Mouse (Mus musculus): ENCODE results near the gene H2afy2.

Gene H2afy2

DNA sequence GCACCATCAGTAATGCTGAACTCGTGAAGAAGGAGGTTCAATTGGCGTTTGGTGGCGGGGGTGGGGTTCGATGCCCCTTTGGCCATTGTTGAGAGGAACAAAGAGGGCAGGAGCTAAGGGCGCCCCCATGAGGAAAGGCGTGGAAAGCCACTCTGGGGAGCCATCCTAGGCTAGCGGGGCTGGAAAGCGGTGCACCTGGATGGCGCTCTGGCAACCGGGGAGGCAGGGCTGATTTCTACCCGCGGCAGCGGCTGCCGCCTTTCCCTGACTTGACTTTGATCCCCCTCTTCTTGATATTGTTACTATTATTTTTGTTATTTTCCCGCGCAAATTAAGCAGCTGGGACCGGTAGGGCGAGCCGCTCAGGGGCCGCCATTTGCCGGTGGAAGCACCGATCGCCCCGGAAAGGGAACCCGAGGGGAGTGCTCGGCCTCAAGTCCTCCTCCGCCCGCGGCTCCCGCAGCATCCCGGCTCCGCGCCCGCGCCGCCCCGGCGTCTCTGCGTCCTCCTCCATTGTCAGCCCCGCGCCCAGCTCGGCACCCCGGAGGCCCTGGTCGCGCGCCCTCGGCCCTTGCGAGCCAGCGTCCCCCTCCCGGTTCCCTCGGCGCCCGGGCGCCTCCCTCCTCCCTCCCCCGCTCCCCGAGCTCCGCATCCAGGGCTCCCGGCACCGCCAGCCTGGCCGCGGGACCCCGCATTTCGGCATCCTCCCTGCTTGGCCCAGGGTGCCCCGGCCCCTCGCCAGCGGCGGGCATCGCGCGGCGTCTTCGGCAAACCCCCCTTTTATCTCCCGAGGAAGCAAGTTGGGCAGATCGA is 942 bp downstream of the H2afy2 start:
- DNase-seq, result peak; percentile 56

DNA sequence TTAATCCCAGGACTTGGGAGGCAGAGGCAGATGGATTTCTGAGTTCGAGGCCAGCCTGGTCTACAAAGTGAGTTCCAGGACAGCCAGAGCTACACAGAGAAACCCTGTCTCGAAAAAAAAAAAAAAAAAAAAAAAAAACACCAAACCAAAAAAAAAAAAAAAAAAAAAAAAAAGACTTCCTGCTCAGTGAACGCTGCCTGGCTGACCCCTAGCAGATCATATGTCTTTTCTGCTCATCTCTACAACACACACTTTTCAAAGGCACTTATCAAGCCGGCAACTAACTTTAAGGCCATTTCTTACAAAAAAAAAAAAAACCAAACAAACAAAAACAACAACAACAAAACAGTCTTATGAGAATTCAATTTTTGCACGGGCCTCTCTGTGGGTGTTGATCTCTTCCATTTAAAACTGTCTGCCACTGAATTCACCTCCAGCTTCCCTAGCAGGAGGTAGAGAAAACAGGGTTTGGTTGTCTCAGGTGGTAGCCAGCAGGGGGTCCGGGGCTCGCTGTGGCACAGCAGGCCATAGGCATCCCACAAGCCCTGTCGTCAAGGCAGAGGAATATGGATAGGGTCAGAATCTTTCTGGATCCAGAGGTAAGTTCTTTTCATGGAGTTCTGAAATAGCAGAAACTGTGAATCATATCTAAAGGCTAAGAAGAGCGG is 2.4 kb downstream of the H2afy2 start:
- no peak for DNase-seq

DNA sequence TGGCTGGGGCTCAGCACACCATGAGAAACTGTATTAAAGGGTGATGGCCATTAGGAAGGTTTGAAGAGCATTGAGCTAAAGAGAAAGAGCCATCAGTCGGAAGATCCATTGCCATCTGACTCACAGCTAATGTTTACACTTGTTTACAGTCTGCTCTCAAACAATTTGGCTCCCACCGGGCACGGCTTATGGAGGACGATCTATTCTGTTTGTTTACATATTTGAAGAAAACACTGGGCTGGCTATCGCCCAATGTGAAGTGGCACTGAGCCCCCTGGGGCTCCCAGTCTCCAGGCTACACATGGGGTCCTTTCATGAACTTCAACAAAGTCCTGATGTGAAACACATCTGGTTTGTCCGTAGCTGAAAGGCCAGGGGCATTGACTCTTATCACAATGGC is 17.1 kb downstream of the H2afy2 start:
- no peak for DNase-seq

DNA sequence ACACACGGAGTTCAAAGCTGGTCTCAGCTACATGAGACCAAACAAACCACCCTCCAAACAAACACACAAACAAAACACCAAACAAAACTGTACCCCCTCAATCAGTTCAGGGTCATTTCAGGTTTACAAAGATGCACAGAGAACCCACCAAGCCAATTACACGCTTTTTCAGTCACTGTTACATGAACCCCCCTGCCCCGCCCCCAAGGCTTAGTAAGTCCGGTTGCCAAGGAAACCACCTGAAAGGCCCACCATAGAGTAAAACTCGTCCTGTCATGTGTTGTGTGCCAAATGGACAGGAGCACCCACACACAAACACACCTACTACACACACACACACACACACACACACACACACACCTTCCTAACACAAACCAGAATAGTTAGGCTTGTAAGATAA is 18.4 kb downstream of the H2afy2 start:
- no peak for DNase-seq

- DNase-seq, result no peak
Measured at GRCm38 (mm10) chr10:61764689-61765088, 19.3 kb downstream of the H2afy2 start.

- no peak for DNase-seq
Measured at GRCm38 (mm10) chr10:61759869-61760268, 24.1 kb downstream of the H2afy2 start.

GRCm38 (mm10) chr10:61758904-61759303 is 25.0 kb downstream of the H2afy2 start:
- no peak for DNase-seq

GRCm38 (mm10) chr10:61757022-61757421 is 26.9 kb downstream of the H2afy2 start:
- peak; percentile 47 for DNase-seq

DNA sequence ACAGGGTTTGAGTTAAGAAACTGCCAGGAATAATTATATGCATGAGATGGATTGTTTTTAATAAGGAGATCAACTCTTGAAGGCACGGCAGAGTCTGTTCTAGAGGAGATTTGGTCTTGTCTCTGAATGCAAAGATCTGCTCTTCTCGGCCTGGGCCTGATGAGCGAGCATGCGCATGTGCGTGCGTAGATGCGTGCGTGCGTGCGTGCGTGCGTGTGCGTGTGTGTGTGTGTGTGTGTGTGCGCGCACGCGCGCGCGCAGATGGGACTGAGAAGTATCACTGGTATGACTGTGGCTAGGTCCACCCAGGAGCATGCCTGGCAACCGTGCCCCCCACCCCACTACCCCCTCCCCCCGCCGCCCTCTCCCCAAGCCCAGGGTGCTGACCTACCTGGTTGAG is 30.9 kb downstream of the H2afy2 start:
- DNase-seq, result no peak

DNA sequence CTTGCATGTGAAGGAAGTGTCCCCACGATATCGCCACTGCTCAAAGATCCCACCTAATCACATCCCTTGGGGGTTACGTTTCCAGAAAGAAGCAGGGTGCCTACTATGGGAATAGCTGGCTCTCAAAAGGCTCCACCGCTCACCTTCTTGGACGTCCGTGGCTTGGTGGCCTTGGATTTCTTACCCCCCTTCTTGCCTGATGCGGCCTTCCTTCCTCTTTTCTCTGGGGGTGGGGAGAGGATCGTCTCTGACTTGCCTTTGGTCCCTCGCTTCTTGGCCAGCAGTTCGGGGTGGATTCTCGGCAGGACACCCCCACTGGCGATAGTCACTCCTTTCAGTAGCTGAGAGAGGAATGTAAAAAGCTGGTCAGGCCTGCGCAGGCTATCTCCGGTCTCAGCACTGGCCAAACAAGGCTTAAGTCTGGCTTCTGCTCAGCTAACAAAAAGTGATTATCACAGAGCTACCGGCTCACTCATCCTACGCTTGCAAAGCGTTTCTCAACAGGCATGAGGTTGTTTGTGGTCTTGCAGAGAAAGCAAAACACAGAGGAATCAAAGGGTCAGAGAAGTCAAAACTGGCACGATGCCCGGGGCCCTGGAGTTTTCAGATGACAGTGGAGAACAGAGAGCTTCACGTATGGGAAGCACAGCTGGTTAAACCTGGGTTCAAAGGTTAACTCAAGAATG is 32.3 kb downstream of the H2afy2 start:
- DNase-seq, result peak; percentile 87

- DNase-seq, result no peak
Measured at GRCm38 (mm10) chr10:61750014-61750413, 33.9 kb downstream of the H2afy2 start.

DNA sequence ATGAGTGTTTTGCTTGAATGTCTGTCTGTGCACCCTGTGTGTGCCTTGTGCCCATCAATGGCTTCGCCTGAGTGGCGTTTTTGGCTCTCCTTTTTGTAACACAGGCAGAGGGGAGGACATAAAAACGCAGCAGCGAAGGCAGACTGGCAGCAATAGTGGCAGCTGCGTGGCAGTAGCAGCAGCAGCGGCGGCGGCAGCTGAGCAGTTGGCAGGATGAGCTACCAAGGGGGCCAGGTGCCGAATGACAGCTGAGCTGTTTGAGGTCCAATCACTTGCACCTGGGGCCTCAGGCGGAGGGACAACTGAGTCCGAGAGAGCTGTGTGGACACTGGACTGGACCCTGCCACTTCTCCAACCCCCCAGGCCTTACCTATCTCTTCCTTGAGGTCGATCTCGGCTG is 36.6 kb downstream of the H2afy2 start:
- no peak for DNase-seq

DNA sequence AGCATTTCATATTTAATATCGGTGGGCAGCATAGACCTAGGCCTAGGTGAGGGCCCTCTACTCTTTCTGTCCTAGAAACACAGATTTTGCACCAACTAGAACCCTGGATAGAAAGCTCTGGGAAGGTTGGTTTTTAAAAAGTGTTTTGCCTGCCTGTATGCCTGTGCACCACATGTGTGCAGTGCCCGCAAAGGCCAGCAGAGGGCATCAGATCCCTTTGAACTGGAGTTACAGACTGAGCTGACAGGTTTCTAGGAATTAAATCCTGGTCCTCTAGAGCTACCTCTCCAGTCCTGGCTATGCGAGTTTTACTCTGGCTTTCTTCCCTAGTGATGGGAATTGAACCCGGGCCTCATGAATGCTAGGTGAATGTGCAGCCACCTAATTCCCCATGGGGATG is 38.8 kb downstream of the H2afy2 start:
- no peak for DNase-seq

- DNase-seq, result no peak
Measured at GRCm38 (mm10) chr10:61742336-61742735, 41.6 kb downstream of the H2afy2 start.

GRCm38 (mm10) chr10:61741873-61742272 is 42.1 kb downstream of the H2afy2 start:
- no peak for DNase-seq

GRCm38 (mm10) chr10:61741306-61741705 is 42.6 kb downstream of the H2afy2 start:
- DNase-seq, result no peak

DNA sequence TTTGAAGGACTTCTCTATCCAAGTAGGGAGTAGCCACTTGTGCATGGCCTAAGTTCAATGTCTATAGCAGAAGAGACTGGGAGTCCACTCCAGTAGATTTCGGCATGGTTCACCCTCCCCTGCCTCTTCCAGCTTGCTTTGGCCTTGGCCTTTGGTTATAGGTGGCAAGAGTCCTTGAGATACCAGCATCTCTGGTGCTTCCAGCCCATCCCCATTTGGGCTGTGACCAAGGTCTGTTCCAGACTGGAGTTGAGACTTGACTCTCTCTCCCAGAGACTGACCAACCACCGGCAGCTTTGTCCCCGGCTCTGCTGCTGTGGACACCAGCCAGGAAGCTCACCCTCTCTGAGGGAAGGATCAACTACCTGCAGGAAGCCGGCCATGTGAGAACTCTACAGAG is 45.8 kb downstream of the H2afy2 start:
- no peak for DNase-seq

- no peak for DNase-seq
Measured at GRCm38 (mm10) chr10:61737537-61737936, 46.4 kb downstream of the H2afy2 start.

DNA sequence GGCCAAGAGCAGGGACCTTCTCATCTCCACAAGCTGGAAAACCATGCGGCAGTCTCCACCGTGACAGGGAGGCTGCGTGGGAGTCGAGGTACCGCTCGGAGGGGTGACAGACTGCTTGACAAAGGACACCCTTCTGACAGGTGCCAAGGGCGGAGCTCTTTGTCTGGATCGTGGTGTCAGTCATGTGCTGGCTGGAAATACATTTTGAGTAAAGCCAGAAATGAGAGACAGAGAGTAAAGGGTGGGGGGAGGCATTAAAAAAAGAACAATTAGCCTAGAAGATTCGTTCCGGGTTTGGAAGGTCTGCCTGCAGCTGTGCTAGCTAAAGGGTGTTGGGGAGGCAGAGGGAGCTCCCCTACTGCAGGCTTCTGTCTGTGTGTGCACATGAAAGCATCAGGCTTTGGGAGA is 47.3 kb downstream of the H2afy2 start:
- DNase-seq, result no peak

DNA sequence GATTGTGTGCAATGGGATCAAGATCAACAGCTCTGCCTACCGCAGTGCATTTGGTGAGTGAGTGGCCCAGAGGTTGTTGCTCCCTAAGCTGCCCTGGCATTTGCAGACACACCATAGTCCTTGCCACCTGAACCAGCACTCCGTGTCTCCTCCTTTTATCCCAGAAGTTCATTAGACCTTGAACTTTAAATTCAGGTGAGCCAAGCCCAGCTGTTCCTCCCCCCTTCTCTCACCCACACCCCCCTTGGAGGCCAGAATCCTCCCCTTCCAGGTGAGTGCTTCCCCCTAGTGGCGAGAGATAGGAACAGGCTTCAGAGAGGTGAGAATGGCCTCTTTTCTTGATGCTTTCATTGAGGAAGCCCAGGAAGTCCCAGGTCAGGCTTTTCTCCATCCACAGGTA is 49.6 kb downstream of the H2afy2 start:
- DNase-seq, result peak; percentile 74

- DNase-seq, result no peak
Measured at GRCm38 (mm10) chr10:61730171-61730570, 53.8 kb downstream of the H2afy2 start.

DNA sequence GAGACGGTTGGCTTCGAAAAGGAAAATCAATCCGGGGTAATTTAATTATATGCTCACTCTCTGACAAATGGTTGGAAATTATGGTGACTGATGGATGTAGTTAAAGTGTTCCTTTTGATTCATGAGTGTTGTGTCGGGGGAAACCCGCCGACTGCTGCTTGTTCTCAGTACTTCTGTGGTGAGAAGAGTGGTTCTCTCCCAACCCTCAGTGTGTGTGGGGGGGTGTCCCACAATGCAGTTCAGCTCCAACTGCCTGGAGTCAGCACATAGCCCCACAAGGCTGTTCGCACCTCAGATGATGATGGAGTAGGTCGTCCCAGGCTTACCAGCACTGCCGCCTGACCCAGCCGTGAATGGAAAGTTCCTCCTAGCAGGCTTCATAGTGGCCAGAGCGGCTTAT is 54.8 kb downstream of the H2afy2 start:
- DNase-seq, result no peak

- DNase-seq, result no peak
Measured at GRCm38 (mm10) chr10:61723271-61723670, 60.7 kb downstream of the H2afy2 start.

GRCm38 (mm10) chr10:61722215-61722614 is 61.7 kb downstream of the H2afy2 start:
- no peak for DNase-seq

Data from kidney, adult 11 months (tissue).